Mouse (Mus musculus): Measurements from ENCODE around the gene Olfr597.
"Not testable (repeated sequence)": the region's sequence is repeated elsewhere in the genome, so short reads cannot be mapped to it uniquely, and the experiment has no call there.

The Olfr597 gene

GRCm38 (mm10) chr7:103316015-103316414, at the start of gene Olfr597:
Gene Olfr597 (plus strand): TSS chr7:103316315.
- not testable (repeated sequence) for DNase-seq (ENCODE audit: low read depth, low spot score)

DNA sequence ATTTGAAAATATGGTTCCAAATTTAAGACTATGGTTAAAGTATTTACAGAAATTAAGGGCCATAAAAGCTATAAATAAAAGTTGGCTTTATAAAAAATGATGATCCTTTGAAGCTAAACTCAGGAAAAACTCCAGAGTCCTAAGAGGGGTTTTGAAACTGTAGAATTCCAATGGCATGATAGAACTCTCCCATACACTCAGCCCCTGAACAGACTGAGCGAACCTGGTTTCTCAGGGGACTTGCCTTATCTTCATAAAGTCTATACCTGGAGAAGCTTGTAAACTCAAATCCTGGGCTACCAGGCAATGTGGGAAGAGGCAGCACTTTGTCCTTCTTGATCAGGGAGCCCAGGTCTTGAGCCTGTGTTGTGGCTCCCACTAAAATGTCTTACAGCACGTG, 10.8 kb upstream of the Olfr597 start, which contains the start of gene Olfr596:
Olfr596 (plus strand) TSS at position 301 of the 400 bp plus-strand sequence.
- DNase-seq (ENCODE audit: low read depth, low spot score) = not testable (repeated sequence)

DNA sequence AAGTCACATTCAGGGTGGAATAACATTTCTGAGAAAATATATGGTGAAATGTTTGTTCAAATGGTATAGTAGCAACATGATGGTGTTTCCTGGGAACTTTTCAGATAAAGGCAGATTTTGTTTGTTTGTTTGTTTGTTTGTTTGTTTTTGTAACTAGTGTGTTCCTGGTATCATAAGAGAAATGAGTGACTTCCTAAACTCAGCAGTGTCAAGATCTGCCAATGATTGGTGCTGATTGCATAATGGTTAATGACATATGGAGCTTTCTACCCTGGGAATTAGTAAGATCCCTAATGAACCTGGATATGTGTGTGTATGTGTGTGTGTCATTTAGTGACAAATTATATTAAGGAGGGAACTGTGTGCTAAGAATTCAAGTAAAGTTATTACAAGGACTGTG, 7.2 kb downstream of the Olfr597 start, which contains the start of gene Olfr598:
Olfr598 (plus strand) TSS at position 301 of the 400 bp plus-strand sequence.
- DNase-seq (ENCODE audit: low read depth, low spot score) = no peak

DNA sequence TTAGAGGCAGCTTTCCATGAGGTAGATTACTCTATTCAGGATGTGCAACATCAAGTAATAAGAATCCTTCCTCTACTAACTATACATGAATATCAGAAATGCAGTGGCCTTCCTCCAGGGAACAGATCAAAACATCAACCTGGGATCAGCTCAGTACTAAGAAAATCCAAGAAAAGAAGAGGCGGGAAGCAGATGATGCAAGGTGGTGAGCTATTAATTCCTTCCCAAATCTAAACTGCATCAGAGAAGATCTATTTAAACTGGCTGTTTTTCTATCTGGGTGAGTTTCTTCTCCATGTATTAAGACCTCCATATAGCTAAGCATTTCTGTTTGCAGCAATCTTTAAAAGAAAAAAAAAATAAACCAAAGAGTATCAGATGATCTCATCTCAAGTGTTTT, 19.5 kb downstream of the Olfr597 start, which contains the start of gene Olfr599:
Olfr599 (plus strand) TSS at position 301 of the 400 bp plus-strand sequence.
- DNase-seq (ENCODE audit: low read depth, low spot score) = no peak

- no peak for DNase-seq (ENCODE audit: low read depth, low spot score)
These were observed 33.5 kb downstream of the Olfr597 start, which contains the start of gene Olfr600 for GRCm38 (mm10) chr7:103349569-103349968. Gene Olfr600 (minus strand): TSS chr7:103349669.

DNA sequence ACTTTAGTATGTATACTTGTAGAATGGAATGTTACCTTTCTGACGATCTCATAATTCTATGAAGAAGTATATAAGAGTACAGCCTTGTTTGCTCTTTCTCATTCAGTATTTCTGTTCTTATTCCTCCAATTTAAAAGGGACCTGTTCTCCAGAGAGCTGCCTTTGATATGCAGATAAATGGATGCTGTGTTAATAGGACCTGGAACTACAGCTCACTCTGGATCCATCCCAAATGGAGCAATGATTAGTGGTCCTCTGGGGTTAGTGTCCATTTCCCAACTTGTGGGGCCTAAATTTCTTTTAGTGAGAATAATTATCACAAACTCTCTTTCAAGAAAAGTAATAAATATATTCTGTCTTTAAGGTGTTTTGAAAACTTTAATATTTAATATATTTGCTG, 46.4 kb downstream of the Olfr597 start, which contains the start of gene Olfr601:
Olfr601 (minus strand) TSS at position 101 of the 400 bp plus-strand sequence.
- DNase-seq (ENCODE audit: low read depth, low spot score) = no peak

Data from brain, embryonic 18.5 days (tissue).